Mouse (Mus musculus) cerebellum, postnatal 36 days (tissue): Measurements from ENCODE around the gene Zzef1.

Experiments
- DNase-seq, 2 experiments: peaks; one replicate each; pipeline ENCODE4 v3.0.0; 2021 to 2022; ENCODE audit warnings: mixed read lengths in 2 of 2

The Zzef1 gene

GRCm38 (mm10) chr11:72959924-72960679 lies 164.1 kb downstream of the Zzef1 start:
- no peak for DNase-seq

DNA sequence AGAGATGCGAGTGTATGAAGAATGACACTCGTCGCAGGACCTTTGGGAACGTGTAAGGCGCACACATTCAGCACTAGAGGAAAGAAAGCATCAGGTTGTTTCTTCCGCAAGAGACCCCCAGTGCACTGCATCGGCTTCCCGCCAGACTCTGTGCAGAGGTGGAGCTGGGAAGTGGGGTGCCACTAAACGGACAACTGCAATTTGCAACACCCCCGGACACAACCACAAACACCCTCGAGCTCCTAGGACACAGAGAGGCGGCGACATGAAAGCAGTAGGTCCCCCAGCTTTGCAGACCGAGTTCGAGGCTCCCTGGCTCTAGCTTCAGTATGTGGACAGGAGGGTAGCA lies 164.7 kb downstream of the Zzef1 start:
- no peak for DNase-seq

- no peak for DNase-seq
These were observed 165.3 kb downstream of the Zzef1 start, which contains the start of gene Atp2a3 for GRCm38 (mm10) chr11:72961072-72961980. Gene Atp2a3 (plus strand): TSS chr11:72961169.

DNA sequence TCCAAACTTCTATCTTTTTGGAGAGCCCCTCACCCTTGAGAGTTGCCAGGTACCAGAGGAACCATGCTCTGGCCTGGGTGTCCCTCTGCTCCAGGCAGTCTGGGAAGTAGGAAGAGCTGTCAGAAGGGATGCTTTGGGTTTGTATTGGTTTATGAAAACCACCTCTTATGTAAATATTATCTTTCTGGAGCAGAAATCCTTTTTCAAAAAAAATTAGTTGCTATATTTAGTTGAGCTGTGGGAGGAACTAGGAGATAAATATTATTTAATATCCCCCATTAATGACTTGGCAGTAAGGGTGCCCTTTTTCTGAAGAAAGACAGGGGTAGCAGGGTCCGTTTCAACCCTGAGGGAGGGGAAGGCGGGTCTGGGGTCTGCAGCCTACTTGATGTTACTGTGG lies 166.4 kb downstream of the Zzef1 start:
- DNase-seq, result no peak

DNA sequence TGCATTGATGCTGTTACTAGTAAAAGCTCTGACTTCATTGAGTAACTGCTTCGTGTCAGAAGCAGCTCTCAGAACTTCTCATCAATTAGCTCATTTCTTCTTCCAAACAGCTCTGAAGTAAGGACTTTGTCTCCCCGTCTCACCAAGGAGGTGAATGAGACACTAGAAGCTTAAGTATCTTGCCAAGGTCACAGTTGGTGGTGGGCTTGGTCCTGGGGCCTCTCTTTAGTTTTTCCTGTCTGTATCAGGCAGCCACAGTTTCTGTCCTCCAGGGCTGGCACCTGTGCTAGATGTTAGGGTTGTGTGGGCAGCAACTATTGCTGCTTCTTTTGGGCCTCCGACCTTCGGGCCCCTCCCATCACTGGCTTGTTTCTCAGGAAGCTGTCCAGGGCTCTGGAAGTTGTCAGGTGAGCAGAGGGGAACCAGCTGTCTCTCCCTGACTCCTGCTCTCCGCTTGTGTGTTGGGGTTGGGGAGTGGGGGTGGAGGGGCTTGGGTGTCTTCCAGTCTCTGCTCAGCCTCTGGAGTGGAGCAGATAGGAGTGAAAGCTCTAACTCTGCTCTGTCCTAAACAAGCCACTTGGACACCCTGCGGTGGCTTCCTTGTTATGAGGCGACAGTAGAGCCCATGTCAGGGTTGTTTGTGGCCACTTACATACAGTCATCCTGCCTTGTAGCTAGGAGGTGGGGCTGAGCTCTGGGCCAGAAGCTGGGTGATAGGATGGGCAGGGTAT lies 167.2 kb downstream of the Zzef1 start:
- DNase-seq, result no peak

DNA sequence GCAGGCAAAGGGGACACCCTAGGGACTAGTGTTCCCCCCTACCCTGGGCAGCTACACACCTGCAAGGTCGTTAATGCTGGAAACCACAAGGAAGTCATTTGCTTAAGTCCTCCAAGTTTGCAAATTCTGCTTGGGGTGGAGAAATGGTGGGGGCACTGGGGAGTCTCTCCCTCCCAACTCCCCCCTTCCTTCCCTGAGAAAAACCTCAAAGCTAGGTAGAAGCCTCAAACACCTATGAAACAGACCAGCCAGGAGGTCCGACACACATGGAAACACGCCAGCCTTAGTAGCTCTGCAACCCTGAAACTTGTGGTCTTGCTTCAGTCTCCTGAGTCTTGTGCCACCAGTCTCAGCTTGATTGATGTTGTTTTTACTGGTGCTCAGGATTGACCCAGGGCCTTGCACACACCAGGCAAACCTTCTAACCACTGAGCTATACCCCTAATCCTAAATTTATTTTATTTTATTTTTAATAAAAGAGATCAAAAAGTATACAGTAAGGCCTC lies 167.8 kb downstream of the Zzef1 start:
- DNase-seq, result no peak

- DNase-seq, result no peak
These were observed 179.0 kb downstream of the Zzef1 start for GRCm38 (mm10) chr11:72974995-72975503.
